Mouse (Mus musculus): ENCODE results near the gene Ccdc175. TPM values are rescaled to one million over a fixed set of nuclear protein-coding genes. Genes with fewer than 3 reads are reported as not detected.

Ccdc175 gene
- polyA plus RNA-seq, 2 experiments = not detected

DNA sequence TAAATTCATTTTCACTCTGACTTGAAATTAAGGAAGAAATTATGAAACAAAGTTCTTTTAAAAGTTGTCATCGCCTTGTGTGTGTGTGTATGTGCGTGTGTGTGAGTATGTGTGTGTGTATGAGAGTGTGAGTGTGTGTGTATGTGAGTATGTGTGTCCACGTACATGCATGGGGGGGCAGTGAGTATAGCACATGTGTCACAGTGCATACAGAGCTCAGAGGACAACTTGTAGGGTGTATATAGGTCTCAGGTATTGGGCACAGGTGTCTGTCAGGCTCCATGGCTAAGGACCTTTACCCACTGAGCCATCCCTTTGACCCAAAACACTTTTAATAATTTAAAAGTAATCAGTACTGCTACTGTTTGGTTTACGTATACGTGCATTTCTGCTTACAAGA is 80.8 kb downstream of the Ccdc175 start:
- Histone ChIP-seq H3K9ac (replicated peaks) (no peak overlapping the region), H3K4me3 (ENCODE audit: insufficient read depth in 1 of 2, low read depth in 2 of 2, low read length in 2 of 2) (no peak overlapping the region), H3K4me2 (ENCODE audit: low read depth) (no peak overlapping the region), H3K27ac (no peak overlapping the region), H3K36me3 (replicated peaks; ENCODE audit: control insufficient read depth, insufficient read depth, low read depth) (no peaks in the 10 kb centered on the region), H3K9me3 (ENCODE audit: control insufficient read depth, low read length) (no peaks in the 10 kb centered on the region), H3K27me3 (ENCODE audit: control insufficient read depth, insufficient read depth, low read length) (no peaks in the 10 kb centered on the region), H3K4me1 (replicated peaks; ENCODE audit: control insufficient read depth in 2 of 2, insufficient read depth in 2 of 2, low read length in 1 of 2) (no peaks in the 10 kb centered on the region)
- ATAC-seq (ENCODE audit: insufficient read depth) = no peak
- no peak for TF ChIP-seq EP300 (IDR thresholded peaks at IDR 0.05; ENCODE audit: low read depth)
- no peak for TF ChIP-seq CTCF (IDR thresholded peaks at IDR 0.05; ENCODE audit: low read depth)
- 72% methylated on average over 5 of the region's 5 CpGs for WGBS (ENCODE audit: insufficient replicate concordance)
- no peak for DNase-seq (ENCODE audit: low read depth in 3 of 3, low spot score in 3 of 3)

DNA sequence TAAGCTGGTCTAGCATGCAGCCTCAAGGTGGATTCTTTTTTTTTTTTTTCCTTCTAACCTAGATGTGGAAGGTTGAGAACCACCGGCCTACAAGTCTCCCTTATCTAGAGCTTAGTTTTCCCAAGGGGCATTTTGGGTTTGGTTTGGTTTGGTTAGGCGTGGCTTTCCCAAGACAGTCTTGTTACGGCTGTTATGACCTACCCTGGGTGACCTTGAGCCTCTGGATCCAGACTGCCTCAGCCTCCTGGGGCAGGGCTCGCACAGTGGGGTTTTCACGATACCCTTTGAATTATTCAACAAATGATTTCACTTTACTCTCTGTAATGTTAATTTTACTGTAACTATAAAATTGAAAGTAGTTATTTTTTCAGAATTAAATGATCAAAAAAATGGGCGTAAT is 82.1 kb downstream of the Ccdc175 start:
- Histone ChIP-seq H3K9ac (replicated peaks) (no peak overlapping the region), H3K27ac (no peak overlapping the region), H3K4me3 (ENCODE audit: insufficient read depth in 1 of 2, low read depth in 2 of 2, low read length in 2 of 2) (no peak overlapping the region), H3K27me3 (ENCODE audit: control insufficient read depth, insufficient read depth, low read length) (no peaks in the 10 kb centered on the region), H3K9me3 (ENCODE audit: control insufficient read depth, low read length) (no peaks in the 10 kb centered on the region), H3K4me2 (ENCODE audit: low read depth) (no peak overlapping the region), H3K36me3 (replicated peaks; ENCODE audit: control insufficient read depth, insufficient read depth, low read depth) (no peaks in the 10 kb centered on the region), H3K4me1 (replicated peaks; ENCODE audit: control insufficient read depth in 2 of 2, insufficient read depth in 2 of 2, low read length in 1 of 2) (no peaks in the 10 kb centered on the region)
- DNase-seq (ENCODE audit: low read depth in 3 of 3, low spot score in 3 of 3) (no peak), ATAC-seq (ENCODE audit: insufficient read depth) (no peak)
- WGBS (ENCODE audit: insufficient replicate concordance) = 61% methylated on average over 6 of the region's 6 CpGs
- TF ChIP-seq CTCF (IDR thresholded peaks at IDR 0.05; ENCODE audit: low read depth) = no peak
- TF ChIP-seq EP300 (IDR thresholded peaks at IDR 0.05; ENCODE audit: low read depth) = no peak

DNA sequence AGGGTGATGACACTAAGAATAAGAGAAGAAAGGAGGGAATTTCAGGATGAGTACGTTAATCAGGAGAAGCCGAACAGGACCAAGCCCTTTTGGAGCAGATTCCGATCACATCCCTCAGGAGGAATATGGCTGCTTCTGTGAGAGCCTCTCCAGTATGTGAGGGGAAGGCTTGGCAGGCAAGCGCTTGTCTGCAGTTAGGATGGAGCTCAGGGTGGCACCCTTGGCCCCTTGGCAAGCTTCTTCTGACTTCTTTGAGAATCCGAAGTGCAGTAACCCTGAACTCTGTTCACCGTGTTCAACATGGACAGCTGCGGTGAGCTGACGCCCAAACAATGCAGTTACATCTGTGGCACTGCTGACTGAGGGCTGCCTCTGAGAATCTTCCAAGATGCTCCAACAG is 87.9 kb downstream of the Ccdc175 start:
- TF ChIP-seq CTCF (IDR thresholded peaks at IDR 0.05; ENCODE audit: low read depth) = no peak
- H3K4me3 ChIP-seq (ENCODE audit: insufficient read depth in 1 of 2, low read depth in 2 of 2, low read length in 2 of 2) = no peak overlapping the region
- ATAC-seq (ENCODE audit: insufficient read depth) (no peak), DNase-seq (ENCODE audit: low read depth in 3 of 3, low spot score in 3 of 3) (no peak)
- H3K4me1 ChIP-seq (replicated peaks; ENCODE audit: control insufficient read depth in 2 of 2, insufficient read depth in 2 of 2, low read length in 1 of 2) = no peaks in the 10 kb centered on the region
- no peak overlapping the region for H3K9ac ChIP-seq (replicated peaks)
- WGBS (ENCODE audit: insufficient replicate concordance) = 83% methylated on average over 8 of the region's 8 CpGs
- no peaks in the 10 kb centered on the region for H3K9me3 ChIP-seq (ENCODE audit: control insufficient read depth, low read length)
- no peak overlapping the region for H3K27ac ChIP-seq
- peaks cover 2% of the 10 kb centered on the region; the same call in 1 of the 2 replicates for H3K36me3 ChIP-seq (replicated peaks; ENCODE audit: control insufficient read depth, insufficient read depth, low read depth)
- no peaks in the 10 kb centered on the region for H3K27me3 ChIP-seq (ENCODE audit: control insufficient read depth, insufficient read depth, low read length)
- H3K4me2 ChIP-seq (ENCODE audit: low read depth) = no peak overlapping the region

DNA sequence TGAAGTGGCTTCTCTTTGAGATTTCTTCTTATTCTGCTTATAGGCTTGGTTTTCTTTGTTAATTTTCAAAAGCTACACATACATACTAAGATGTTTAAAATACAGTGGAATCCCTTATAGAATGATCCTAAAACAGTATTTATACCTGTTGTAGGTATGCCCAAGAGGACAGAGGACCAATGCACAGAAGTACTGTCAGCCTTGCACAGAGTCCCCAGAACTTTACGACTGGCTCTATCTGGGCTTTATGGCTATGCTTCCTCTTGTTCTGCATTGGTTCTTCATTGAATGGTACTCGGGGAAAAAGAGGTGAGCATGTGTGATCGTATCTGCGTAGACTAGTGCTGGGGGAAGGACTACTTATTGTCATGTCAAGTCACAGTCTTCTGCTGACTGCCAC is 95.0 kb downstream of the Ccdc175 start:
- TF ChIP-seq CTCF (IDR thresholded peaks at IDR 0.05; ENCODE audit: low read depth) (no peak), EP300 (IDR thresholded peaks at IDR 0.05; ENCODE audit: low read depth) (no peak)
- Histone ChIP-seq H3K4me1 (replicated peaks; ENCODE audit: control insufficient read depth in 2 of 2, insufficient read depth in 2 of 2, low read length in 1 of 2) (peaks cover 0 to 3% of the 10 kb centered on the region in 2 experiments; a peak in 3 of 4 replicates), H3K9me3 (ENCODE audit: control insufficient read depth, low read length) (no peaks in the 10 kb centered on the region), H3K4me2 (ENCODE audit: low read depth) (no peak overlapping the region), H3K4me3 (ENCODE audit: insufficient read depth in 1 of 2, low read depth in 2 of 2, low read length in 2 of 2) (no peak overlapping the region), H3K27ac (no peak overlapping the region), H3K9ac (replicated peaks) (no peak overlapping the region), H3K36me3 (replicated peaks; ENCODE audit: control insufficient read depth, insufficient read depth, low read depth) (peaks cover 2% of the 10 kb centered on the region; the same call in 1 of the 2 replicates), H3K27me3 (ENCODE audit: control insufficient read depth, insufficient read depth, low read length) (peaks cover under 1% of the 10 kb centered on the region; the same call in 1 of the 2 replicates)
- DNase-seq (ENCODE audit: low read depth in 3 of 3, low spot score in 3 of 3) (no peak), ATAC-seq (ENCODE audit: insufficient read depth) (no peak)
- 70% methylated on average over 4 of the region's 4 CpGs for WGBS (ENCODE audit: insufficient replicate concordance)

DNA sequence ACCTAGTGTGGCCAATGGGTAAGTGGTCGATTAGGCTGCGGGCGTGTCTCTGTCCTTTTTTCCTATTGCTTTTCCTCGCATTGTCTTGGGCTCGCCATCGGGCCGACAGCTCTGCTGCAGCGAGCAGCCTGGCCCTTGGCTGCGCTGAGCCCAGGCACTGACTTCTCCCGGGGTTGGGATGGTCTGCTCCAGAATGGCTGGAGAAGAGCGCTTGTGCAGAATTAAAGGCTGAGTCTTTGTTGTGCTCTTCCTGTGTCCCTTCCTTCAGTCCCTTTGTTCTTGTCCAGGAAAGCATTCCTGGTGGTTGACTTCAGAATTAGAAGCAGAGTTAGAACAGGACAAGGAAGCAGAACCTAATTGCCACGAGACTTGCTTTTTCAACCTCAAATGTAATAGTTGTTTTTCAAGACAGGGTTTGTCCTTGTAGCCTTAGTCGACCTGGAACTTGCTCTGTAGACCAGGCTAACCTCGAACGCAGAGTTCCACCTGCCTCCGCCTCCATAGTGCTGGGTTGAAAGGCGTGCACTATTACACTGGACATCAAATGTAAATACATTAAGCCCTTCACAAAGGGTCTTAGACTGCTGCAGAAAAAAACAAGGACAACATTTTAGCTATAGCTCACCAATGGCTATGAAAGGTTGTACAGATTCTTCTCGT is 98.5 kb downstream of the Ccdc175 start:
- TF ChIP-seq EP300 (IDR thresholded peaks at IDR 0.05; ENCODE audit: low read depth) (no peak), CTCF (IDR thresholded peaks at IDR 0.05; ENCODE audit: low read depth) (no peak)
- peak; percentile 21 for ATAC-seq (ENCODE audit: insufficient read depth)
- H3K27me3 ChIP-seq (ENCODE audit: control insufficient read depth, insufficient read depth, low read length) = peaks cover 9% of the 10 kb centered on the region; the same call in 1 of the 2 replicates
- peaks cover 0 to 3% of the 10 kb centered on the region in 2 experiments; a peak in 3 of 4 replicates for H3K4me1 ChIP-seq (replicated peaks; ENCODE audit: control insufficient read depth in 2 of 2, insufficient read depth in 2 of 2, low read length in 1 of 2)
- no peaks in the 10 kb centered on the region for H3K9me3 ChIP-seq (ENCODE audit: control insufficient read depth, low read length)
- 2% methylated on average over 18 of the region's 18 CpGs for WGBS (ENCODE audit: insufficient replicate concordance)
- peak overlapping the region; percentile 78 for H3K9ac ChIP-seq (replicated peaks)
- DNase-seq (ENCODE audit: low read depth in 3 of 3, low spot score in 3 of 3) = no peak
- peak overlapping the region; percentile 84 to 91 for H3K4me3 ChIP-seq (ENCODE audit: insufficient read depth in 1 of 2, low read depth in 2 of 2, low read length in 2 of 2)
- H3K36me3 ChIP-seq (replicated peaks; ENCODE audit: control insufficient read depth, insufficient read depth, low read depth) = no peaks in the 10 kb centered on the region
- peak overlapping the region; percentile 66 for H3K27ac ChIP-seq
- peak overlapping the region; percentile 90 for H3K4me2 ChIP-seq (ENCODE audit: low read depth)
